Mouse (Mus musculus): ENCODE measurements around the gene Clec1b. TPM values are rescaled to one million over a fixed set of nuclear protein-coding genes. Genes with fewer than 3 reads are reported as not detected.

Gene Clec1b
- polyA plus RNA-seq, 1 experiment from 2014 or later = 1.6 TPM

GRCm38 (mm10) chr6:129423040-129423733 lies 26.1 kb downstream of the Clec1b start:
- 56% methylated on average over 4 of the region's 4 CpGs for WGBS
- Histone ChIP-seq H3K27me3 (no peaks in the 10 kb centered on the region), H3K27ac (no peak overlapping the region; the same call in 1 of the 2 replicates), H3K4me3 (no peak overlapping the region), H3K36me3 (no peaks in the 10 kb centered on the region), H3K4me1 (peaks cover 15% of the 10 kb centered on the region), H3K4me2 (replicated peaks) (peak overlapping the region; percentile 14), H3K9me3 (no peaks in the 10 kb centered on the region), H3K9ac (no peak overlapping the region)
- peak; percentile 92 for ATAC-seq (ENCODE audit: low FRiP score, low read depth)

GRCm38 (mm10) chr6:129423734-129424072 lies 26.6 kb downstream of the Clec1b start:
- Histone ChIP-seq H3K27ac (no peak overlapping the region), H3K9ac (no peak overlapping the region), H3K4me2 (replicated peaks) (peak overlapping the region; percentile 14; the same call in 1 of the 2 replicates), H3K9me3 (no peaks in the 10 kb centered on the region), H3K36me3 (no peaks in the 10 kb centered on the region), H3K27me3 (no peaks in the 10 kb centered on the region), H3K4me1 (peaks cover 15% of the 10 kb centered on the region), H3K4me3 (no peak overlapping the region)
- WGBS = 25% methylated on average over 1 of the region's 1 CpGs
- peak; percentile 69 for ATAC-seq (ENCODE audit: low FRiP score, low read depth)

- WGBS = 69% methylated on average over 5 of the region's 5 CpGs
- Histone ChIP-seq H3K27ac (no peak overlapping the region), H3K4me3 (no peak overlapping the region), H3K9ac (no peak overlapping the region), H3K9me3 (no peaks in the 10 kb centered on the region), H3K27me3 (no peaks in the 10 kb centered on the region), H3K36me3 (no peaks in the 10 kb centered on the region), H3K4me2 (replicated peaks) (no peak overlapping the region), H3K4me1 (peaks cover 15% of the 10 kb centered on the region)
- no peak for ATAC-seq (ENCODE audit: low FRiP score, low read depth)
These were observed 28.1 kb downstream of the Clec1b start for GRCm38 (mm10) chr6:129425217-129425616.

GRCm38 (mm10) chr6:129425812-129426211 lies 28.7 kb downstream of the Clec1b start:
- no peak for ATAC-seq (ENCODE audit: low FRiP score, low read depth)
- Histone ChIP-seq H3K4me3 (no peak overlapping the region), H3K4me2 (replicated peaks) (no peak overlapping the region), H3K9ac (no peak overlapping the region), H3K9me3 (no peaks in the 10 kb centered on the region), H3K36me3 (no peaks in the 10 kb centered on the region), H3K27me3 (no peaks in the 10 kb centered on the region), H3K4me1 (peaks cover 15% of the 10 kb centered on the region), H3K27ac (no peak overlapping the region)
- WGBS = 26% methylated on average over 5 of the region's 5 CpGs

- ATAC-seq (ENCODE audit: low FRiP score, low read depth) = no peak
- H3K36me3 ChIP-seq = no peaks in the 10 kb centered on the region
- peaks cover 15% of the 10 kb centered on the region for H3K4me1 ChIP-seq
- H3K9ac ChIP-seq = no peak overlapping the region
- H3K9me3 ChIP-seq = no peaks in the 10 kb centered on the region
- 75% methylated on average over 4 of the region's 4 CpGs for WGBS
- H3K4me3 ChIP-seq = no peak overlapping the region
- no peak overlapping the region for H3K27ac ChIP-seq
- no peaks in the 10 kb centered on the region for H3K27me3 ChIP-seq
- no peak overlapping the region for H3K4me2 ChIP-seq (replicated peaks)
These were observed 30.2 kb downstream of the Clec1b start for GRCm38 (mm10) chr6:129427281-129427680.

- Histone ChIP-seq H3K9me3 (no peaks in the 10 kb centered on the region), H3K4me1 (no peaks in the 10 kb centered on the region), H3K4me3 (no peak overlapping the region), H3K36me3 (no peaks in the 10 kb centered on the region), H3K27ac (no peak overlapping the region), H3K27me3 (no peaks in the 10 kb centered on the region), H3K4me2 (replicated peaks) (no peak overlapping the region), H3K9ac (no peak overlapping the region)
- WGBS = 86% methylated on average over 5 of the region's 5 CpGs
- no peak for ATAC-seq (ENCODE audit: low FRiP score, low read depth)
These were observed 37.1 kb downstream of the Clec1b start for GRCm38 (mm10) chr6:129434239-129434638.

GRCm38 (mm10) chr6:129436025-129436424 lies 38.9 kb downstream of the Clec1b start:
- Histone ChIP-seq H3K4me2 (replicated peaks) (no peak overlapping the region), H3K27ac (no peak overlapping the region), H3K4me1 (no peaks in the 10 kb centered on the region), H3K27me3 (no peaks in the 10 kb centered on the region), H3K9me3 (no peaks in the 10 kb centered on the region), H3K4me3 (no peak overlapping the region), H3K36me3 (no peaks in the 10 kb centered on the region), H3K9ac (no peak overlapping the region)
- ATAC-seq (ENCODE audit: low FRiP score, low read depth) = no peak
- 89% methylated on average over 3 of the region's 3 CpGs for WGBS

- Histone ChIP-seq H3K4me2 (replicated peaks) (no peak overlapping the region), H3K4me1 (no peaks in the 10 kb centered on the region), H3K9ac (no peak overlapping the region), H3K36me3 (no peaks in the 10 kb centered on the region), H3K27me3 (no peaks in the 10 kb centered on the region), H3K9me3 (no peaks in the 10 kb centered on the region), H3K4me3 (no peak overlapping the region), H3K27ac (no peak overlapping the region)
- WGBS = 90% methylated on average over 2 of the region's 2 CpGs
- no peak for ATAC-seq (ENCODE audit: low FRiP score, low read depth)
These were observed 40.9 kb downstream of the Clec1b start for GRCm38 (mm10) chr6:129438033-129438432.

- ATAC-seq (ENCODE audit: low FRiP score, low read depth) = no peak
- Histone ChIP-seq H3K4me3 (no peak overlapping the region), H3K27ac (no peak overlapping the region), H3K9ac (no peak overlapping the region), H3K36me3 (no peaks in the 10 kb centered on the region), H3K27me3 (no peaks in the 10 kb centered on the region), H3K4me2 (replicated peaks) (no peak overlapping the region), H3K4me1 (no peaks in the 10 kb centered on the region), H3K9me3 (no peaks in the 10 kb centered on the region)
- WGBS = 52% methylated on average over 6 of the region's 6 CpGs
These were observed 52.6 kb downstream of the Clec1b start for GRCm38 (mm10) chr6:129449743-129450142.

GRCm38 (mm10) chr6:129451411-129452039 lies 54.4 kb downstream of the Clec1b start, which contains the start of gene Clec1a:
Gene Clec1a, minus strand, starts transcription at chr6:129452000.
- Histone ChIP-seq H3K9ac (peak within 1 kb of the TSS; percentile 35; the same call in 1 of the 2 replicates), H3K27ac (no peak within 1 kb of the TSS), H3K9me3 (no peaks in the 10 kb centered on the region), H3K36me3 (no peaks in the 10 kb centered on the region), H3K27me3 (no peaks in the 10 kb centered on the region), H3K4me3 (no peak within 1 kb of the TSS), H3K4me2 (replicated peaks) (0 out of 2 replicates have a peak within 1 kb of the TSS, but pooled peaks have one; percentile 16), H3K4me1 (no peaks in the 10 kb centered on the region)
- ATAC-seq (ENCODE audit: low FRiP score, low read depth) = peak; percentile 32; the same call in 1 of the 2 replicates
- WGBS = 52% methylated on average over 13 of the region's 13 CpGs

Data from limb, embryonic 13.5 days (tissue).